Mouse (Mus musculus) G1E (cell line): ENCODE results near the gene Ddx1.

ENCODE experiments used
- CTCF ChIP-seq: IDR thresholded peaks from 2 replicates; pipeline ENCODE4 v1.5.1; 2012; ENCODE audit warnings: low read depth, low read length, inconsistent platforms, mixed read lengths
- GATA1 ChIP-seq: IDR thresholded peaks from 2 replicates; pipeline ENCODE4 v1.6.1; 2012; ENCODE audit warnings: borderline replicate concordance, low read length, inconsistent platforms, mixed read lengths
- POLR2AphosphoS5 ChIP-seq: IDR thresholded peaks from 2 replicates; pipeline ENCODE4 v1.6.1; 2012; ENCODE audit warnings: low read depth, low read length, inconsistent platforms; ENCODE audit not compliant: insufficient replicate concordance
- TAL1 ChIP-seq: conservative IDR thresholded peaks from 2 replicates; pipeline ENCODE4 v1.6.1; 2012; ENCODE audit warnings: low read depth, low read length, inconsistent platforms, mixed read lengths

- TF ChIP-seq GATA1 (no peak), CTCF (no peak), TAL1 (no peak), POLR2AphosphoS5 (no peak)
Observed at GRCm38 (mm10) chr12:13242453-13242852, 6.6 kb downstream of the Ddx1 start.
